Mouse (Mus musculus) liver, postnatal 0 days (tissue): Measurements from ENCODE around the gene Pet2. TPM values are rescaled to one million over a fixed set of nuclear protein-coding genes. Genes with fewer than 3 reads are reported as not detected.

Experiments
- ATAC-seq: fragments of 200-750 bp; cut with Nextera tagmentation; 2 replicates; pipeline ENCODE4 v1.8.0; 2017; ENCODE audit warnings: mild to moderate bottlenecking, moderate library complexity
- DNase-seq: peaks from one replicate; pipeline ENCODE4 v3.0.0-alpha.2; 2016
- H3K27ac ChIP-seq: fragments of 300-500 bp; sonication (generic); 2 replicates; pipeline ENCODE4 v1.5.1; 2014; ENCODE audit warnings: antibody characterized with exemption, moderate library complexity, mild to moderate bottlenecking, low read depth
- H3K27me3 ChIP-seq: fragments of 300-500 bp; sonication (generic); 2 replicates; pipeline ENCODE4 v1.6.1; 2014; ENCODE audit warnings: low read length, control low read depth, mixed read lengths; ENCODE audit not compliant: insufficient read depth
- H3K36me3 ChIP-seq: fragments of 300-500 bp; sonication (generic); replicated peaks from 2 replicates; pipeline ENCODE4 v1.6.1; 2014; ENCODE audit warnings: mild to moderate bottlenecking, control low read depth, low read length, moderate library complexity, mixed read lengths; ENCODE audit not compliant: insufficient read depth
- H3K4me1 ChIP-seq: fragments of 300-500 bp; sonication (generic); 2 replicates; pipeline ENCODE4 v1.6.1; 2014; ENCODE audit warnings: antibody characterized with exemption, mild to moderate bottlenecking, control low read depth; ENCODE audit not compliant: insufficient read depth
- H3K4me2 ChIP-seq: fragments of 300-500 bp; sonication (generic); 2 replicates; pipeline ENCODE4 v1.6.1; 2014; ENCODE audit warnings: low read depth, mild to moderate bottlenecking, low read length, moderate library complexity, mixed read lengths
- H3K4me3 ChIP-seq: fragments of 300-500 bp; sonication (generic); 2 replicates; pipeline ENCODE4 v1.5.1; 2014; ENCODE audit warnings: low read depth, low read length
- H3K9ac ChIP-seq: fragments of 300-500 bp; sonication (generic); replicated peaks from 2 replicates; pipeline ENCODE4 v1.6.1; 2014; ENCODE audit warnings: mild to moderate bottlenecking, moderate library complexity
- H3K9me3 ChIP-seq: fragments of 300-500 bp; sonication (generic); 2 replicates; pipeline ENCODE4 v1.6.1; 2016; ENCODE audit warnings: mild to moderate bottlenecking, control low read depth, low read length, mixed read lengths
- CTCF ChIP-seq: sonication (generic); IDR thresholded peaks from 2 replicates; pipeline ENCODE4 v1.5.1; 2016; ENCODE audit warnings: antibody characterized with exemption, low read depth
- EP300 ChIP-seq: IDR thresholded peaks from 2 replicates; pipeline ENCODE4 v1.6.1; 2016; ENCODE audit warnings: antibody characterized with exemption, low read depth, mild to moderate bottlenecking
- WGBS: fragments of 180-500 bp; shearing (Covaris S2); extraction: QIAGEN DNeasy Blood & Tissue Kit; methylation state at CpG from one replicate; pipeline ENCODE4 v1.1.7; 2014; ENCODE audit not compliant: insufficient replicate concordance; 5-methylcytosine and 5-hydroxymethylcytosine counted together
- polyA plus RNA-seq: library from polyadenylated mRNA; unstranded; fragments of >200 nt; fragmentation: Nextera tagmentation; extraction: Ambion mirVana; gene quantifications from 2 replicates; pipeline ENCODE4 v1.2.1, GENCODE M21; 2015

The Pet2 gene
- polyA plus RNA-seq = not detected in 2 replicates

DNA sequence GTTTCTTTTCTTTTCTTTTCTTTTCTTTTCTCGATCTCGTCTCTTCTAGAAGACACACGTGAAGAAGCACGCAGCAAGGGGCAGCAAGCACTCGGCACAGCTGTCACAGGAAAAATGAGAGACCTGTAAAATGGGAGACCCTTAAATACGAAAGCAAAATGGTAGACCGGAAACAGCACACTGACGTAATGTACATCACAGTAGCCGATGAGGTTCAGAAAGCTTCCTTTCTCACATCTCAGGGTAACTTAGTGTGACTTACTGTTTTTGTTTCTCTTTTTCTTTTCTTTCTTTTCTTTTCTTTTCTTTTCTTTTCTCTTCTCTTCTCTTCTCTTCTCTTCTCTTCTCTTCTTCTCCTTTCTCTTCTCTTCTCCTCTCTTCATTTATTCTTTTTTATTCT, at the start of gene Pet2:
TSS of gene Pet2 (minus strand) at position 101 of the 400 bp plus-strand sequence.
- H3K36me3 ChIP-seq = no peaks in the 10 kb centered on the region
- no peaks in the 10 kb centered on the region for H3K9me3 ChIP-seq
- DNase-seq = no peak
- H3K27ac ChIP-seq = no peak within 1 kb of the TSS
- WGBS = 80% methylated on average over 9 of the region's 9 CpGs
- no peaks in the 10 kb centered on the region for H3K4me1 ChIP-seq
- H3K9ac ChIP-seq = no peak within 1 kb of the TSS
- no peaks in the 10 kb centered on the region for H3K27me3 ChIP-seq
- H3K4me2 ChIP-seq = no peak within 1 kb of the TSS
- H3K4me3 ChIP-seq = no peak within 1 kb of the TSS
- TF ChIP-seq EP300 = no peak
- no peak for TF ChIP-seq CTCF
- no peak for ATAC-seq
